ENCODE assay signal across 13 mouse cellular contexts in the genomic region with DNA sequence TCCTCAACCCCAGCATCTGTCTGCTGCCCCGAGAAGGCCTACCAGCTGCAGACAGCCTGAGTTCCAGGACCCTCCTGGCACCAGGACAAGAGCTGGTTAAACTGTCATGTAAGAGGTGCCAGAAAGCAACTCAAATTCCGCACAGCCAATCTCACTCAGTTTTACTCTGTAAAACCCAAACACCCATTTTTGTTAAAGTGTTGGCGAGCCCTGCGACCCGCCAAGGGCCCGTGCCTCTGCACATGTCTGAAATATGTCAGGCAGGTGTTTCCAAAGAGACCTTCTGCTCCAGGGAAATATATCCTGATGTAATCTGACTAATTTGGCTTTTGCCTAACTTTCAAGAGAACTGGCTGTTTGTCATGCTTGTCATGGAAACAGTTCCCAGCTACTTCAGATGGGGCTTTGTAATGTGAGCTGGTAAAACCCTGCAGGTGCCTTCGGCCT. TPM values are rescaled to one million over a fixed set of nuclear protein-coding genes. Genes with fewer than 3 reads are reported as not detected.
DNase-seq lines count a peak whose midpoint lies in the region; ATAC-seq lines count a peak whose summit lies in the region.
"Had no signal": no experiment of that assay in that cellular context is flagged by ENCODE, and none has a peak within 500 bp of the region (broad histone marks: within the 10 kb centered on the region; RNA-seq: fewer than 3 reads in every experiment).

No protein-coding gene starts in this region.

- H3K27me3 ChIP-seq in forebrain, embryonic 12.5 days, result no peaks in the 10 kb centered on the region
- H3K27me3 ChIP-seq in forebrain, embryonic 10.5 days (ENCODE audit: poor library complexity, severe bottlenecking), result no peaks in the 10 kb centered on the region
- H3K27me3 ChIP-seq in midbrain, embryonic 14.5 days (ENCODE audit: control insufficient read depth, insufficient read depth, low read length), result no peaks in the 10 kb centered on the region
- H3K27me3 ChIP-seq in midbrain, embryonic 11.5 days (ENCODE audit: control insufficient read depth, insufficient read depth, low read length), result no peaks in the 10 kb centered on the region
- H3K27me3 ChIP-seq in forebrain, embryonic 16.5 days (replicated peaks; ENCODE audit: control insufficient read depth, insufficient read depth, low read length), result no peaks in the 10 kb centered on the region
- H3K27me3 ChIP-seq in limb, embryonic 13.5 days, result no peaks in the 10 kb centered on the region
- H3K27me3 ChIP-seq: intestine, embryonic 15.5 days had no signal

- H3K4me2 ChIP-seq in forebrain, embryonic 12.5 days, result no peak overlapping the region
- H3K4me2 ChIP-seq in midbrain, embryonic 14.5 days (ENCODE audit: low read length), result no peak overlapping the region
- H3K4me2 ChIP-seq in midbrain, embryonic 11.5 days, result no peak overlapping the region
- no peak overlapping the region for H3K4me2 ChIP-seq in forebrain, embryonic 16.5 days (ENCODE audit: low read length)
- no peak overlapping the region; the same call in 1 of the 2 replicates for H3K4me2 ChIP-seq in limb, embryonic 13.5 days (replicated peaks)
- H3K4me2 ChIP-seq: intestine, embryonic 15.5 days had no signal

- no peaks in the 10 kb centered on the region for H3K9me3 ChIP-seq in forebrain, embryonic 12.5 days
- peaks cover 6% of the 10 kb centered on the region; the same call in 1 of the 2 replicates for H3K9me3 ChIP-seq in forebrain, embryonic 10.5 days
- H3K9me3 ChIP-seq in midbrain, embryonic 14.5 days (ENCODE audit: control insufficient read depth, low read length), result no peaks in the 10 kb centered on the region
- H3K9me3 ChIP-seq in midbrain, embryonic 11.5 days (ENCODE audit: control insufficient read depth, low read length), result no peaks in the 10 kb centered on the region
- no peaks in the 10 kb centered on the region for H3K9me3 ChIP-seq in forebrain, embryonic 16.5 days (ENCODE audit: control insufficient read depth, low read length)
- H3K9me3 ChIP-seq in limb, embryonic 13.5 days, result no peaks in the 10 kb centered on the region
- H3K9me3 ChIP-seq: intestine, embryonic 15.5 days had no signal

- H3K36me3 ChIP-seq in forebrain, embryonic 12.5 days (replicated peaks), result no peaks in the 10 kb centered on the region
- H3K36me3 ChIP-seq in forebrain, embryonic 10.5 days (replicated peaks), result no peaks in the 10 kb centered on the region
- no peaks in the 10 kb centered on the region for H3K36me3 ChIP-seq in midbrain, embryonic 14.5 days (ENCODE audit: control insufficient read depth, insufficient read depth, low read length)
- no peaks in the 10 kb centered on the region for H3K36me3 ChIP-seq in midbrain, embryonic 11.5 days (ENCODE audit: control insufficient read depth, insufficient read depth, low read length)
- no peaks in the 10 kb centered on the region for H3K36me3 ChIP-seq in forebrain, embryonic 16.5 days (ENCODE audit: control insufficient read depth, insufficient read depth)
- no peaks in the 10 kb centered on the region for H3K36me3 ChIP-seq in limb, embryonic 13.5 days
- H3K36me3 ChIP-seq: intestine, embryonic 15.5 days had no signal

- no peak for ATAC-seq in forebrain, embryonic 12.5 days (ENCODE audit: low FRiP score)
- no peak for ATAC-seq in midbrain, embryonic 14.5 days (ENCODE audit: low FRiP score, low TSS enrichment)
- no peak for ATAC-seq in midbrain, embryonic 11.5 days (ENCODE audit: low FRiP score)
- ATAC-seq in forebrain, embryonic 16.5 days, result peak; percentile 45; the same call in 1 of the 2 replicates
- peak; percentile 51 for ATAC-seq in limb, embryonic 13.5 days (ENCODE audit: low FRiP score, low read depth)
- ATAC-seq: intestine, embryonic 15.5 days had no signal

- H3K27ac ChIP-seq in forebrain, embryonic 12.5 days, result 0 out of 2 replicates have a peak overlapping the region, but pooled peaks have one; percentile 20
- no peak overlapping the region for H3K27ac ChIP-seq in forebrain, embryonic 10.5 days
- no peak overlapping the region for H3K27ac ChIP-seq in midbrain, embryonic 14.5 days (replicated peaks; ENCODE audit: low read depth, low read length)
- no peak overlapping the region for H3K27ac ChIP-seq in midbrain, embryonic 11.5 days (ENCODE audit: low read depth, low read length)
- H3K27ac ChIP-seq in forebrain, embryonic 16.5 days (ENCODE audit: low read length), result no peak overlapping the region
- H3K27ac ChIP-seq in limb, embryonic 13.5 days, result peak overlapping the region; percentile 55; the same call in 1 of the 2 replicates
- H3K27ac ChIP-seq: intestine, embryonic 15.5 days; left cerebral cortex, adult 2 months had no signal

- no peak for DNase-seq in forebrain, embryonic 10.5 days (ENCODE audit: extremely low spot score, low spot score)
- DNase-seq in midbrain, embryonic 14.5 days, result peak; percentile 21
- DNase-seq in midbrain, embryonic 11.5 days (ENCODE audit: low spot score, missing footprints), result no peak
- DNase-seq in thymus, adult 18-20 months, result no peak
- no peak for DNase-seq in left cerebral cortex, adult 18-20 months (ENCODE audit: low spot score in 2 of 2)
- DNase-seq: thymus, postnatal 25 days had no signal

- WGBS in forebrain, embryonic 12.5 days, result 77% methylated on average over 7 of the region's 7 CpGs
- WGBS in forebrain, embryonic 10.5 days, result 83% methylated on average over 7 of the region's 7 CpGs
- WGBS in midbrain, embryonic 14.5 days, result 81% methylated on average over 7 of the region's 7 CpGs
- 82% methylated on average over 7 of the region's 7 CpGs for WGBS in midbrain, embryonic 11.5 days
- 31% methylated on average over 7 of the region's 7 CpGs for WGBS in forebrain, embryonic 16.5 days
- WGBS in limb, embryonic 13.5 days, result 7% methylated on average over 7 of the region's 7 CpGs

- H3K4me1 ChIP-seq in forebrain, embryonic 12.5 days, result no peaks in the 10 kb centered on the region
- H3K4me1 ChIP-seq in forebrain, embryonic 10.5 days, result peaks cover 5% of the 10 kb centered on the region
- no peaks in the 10 kb centered on the region for H3K4me1 ChIP-seq in midbrain, embryonic 14.5 days (ENCODE audit: control insufficient read depth, insufficient read depth, low read length)
- no peaks in the 10 kb centered on the region for H3K4me1 ChIP-seq in midbrain, embryonic 11.5 days (ENCODE audit: control insufficient read depth, insufficient read depth, low read length)
- H3K4me1 ChIP-seq in forebrain, embryonic 16.5 days (replicated peaks; ENCODE audit: control insufficient read depth, insufficient read depth, low read length), result peaks cover 10% of the 10 kb centered on the region
- H3K4me1 ChIP-seq in limb, embryonic 13.5 days, result peaks cover 45% of the 10 kb centered on the region

- no peak overlapping the region for H3K4me3 ChIP-seq in forebrain, embryonic 12.5 days (replicated peaks)
- no peak overlapping the region for H3K4me3 ChIP-seq in forebrain, embryonic 10.5 days
- no peak overlapping the region for H3K4me3 ChIP-seq in midbrain, embryonic 14.5 days (replicated peaks; ENCODE audit: low read depth, low read length)
- no peak overlapping the region for H3K4me3 ChIP-seq in midbrain, embryonic 11.5 days (ENCODE audit: low read depth, low read length)
- no peak overlapping the region for H3K4me3 ChIP-seq in forebrain, embryonic 16.5 days (replicated peaks; ENCODE audit: low read length)
- no peak overlapping the region for H3K4me3 ChIP-seq in limb, embryonic 13.5 days
- H3K4me3 ChIP-seq: intestine, embryonic 15.5 days; left cerebral cortex, adult 2 months had no signal

- no peak overlapping the region for H3K9ac ChIP-seq in forebrain, embryonic 12.5 days
- no peak overlapping the region for H3K9ac ChIP-seq in midbrain, embryonic 14.5 days (replicated peaks; ENCODE audit: low read length)
- H3K9ac ChIP-seq in midbrain, embryonic 11.5 days (ENCODE audit: low read length), result no peak overlapping the region
- H3K9ac ChIP-seq in forebrain, embryonic 16.5 days (replicated peaks; ENCODE audit: low read depth, low read length), result no peak overlapping the region
- no peak overlapping the region for H3K9ac ChIP-seq in limb, embryonic 13.5 days
- H3K9ac ChIP-seq: intestine, embryonic 15.5 days had no signal

RNA-seq across cellular contexts. Expression of a gene that starts 23.5 kb away (rescaled TPM):
- polyA plus RNA-seq in forebrain, embryonic 12.5 days (2016; fragmentation: Nextera tagmentation; extraction: Ambion mirVana), result not detected in 2 replicates
- polyA plus RNA-seq in forebrain, embryonic 10.5 days (2016; fragmentation: Nextera tagmentation; extraction: Ambion mirVana), result not detected in 2 replicates
- polyA plus RNA-seq in midbrain, embryonic 14.5 days (2014; fragmentation: Nextera tagmentation; extraction: Ambion mirVana), result not detected in 2 replicates
- polyA plus RNA-seq in midbrain, embryonic 11.5 days (2014; fragmentation: Nextera tagmentation; extraction: Ambion mirVana), result not detected in 2 replicates
- not detected in 2 replicates for polyA plus RNA-seq in forebrain, embryonic 16.5 days (2015; fragmentation: Nextera tagmentation; extraction: Ambion mirVana)
- not detected in 2 replicates for polyA plus RNA-seq in limb, embryonic 13.5 days (2015; fragmentation: Nextera tagmentation; extraction: Ambion mirVana)
- not detected for total RNA-seq in left cerebral cortex, adult 18-20 months (2021)
- total RNA-seq: adrenal gland, adult 18-20 months; left cerebral cortex, adult 2 months; monocyte, adult 5-6 weeks had no signal
- polyA plus RNA-seq: intestine, embryonic 15.5 days had no signal

Comparison
In these comparisons a context has a peak if more than half of its experiments do, and no peak if none do; other contexts are left out.
1. ATAC-seq: peak in forebrain, embryonic 16.5 days (single experiment) and limb, embryonic 13.5 days (single experiment); none in forebrain, embryonic 12.5 days (single experiment), midbrain, embryonic 14.5 days (single experiment) and midbrain, embryonic 11.5 days (single experiment).
2. H3K27ac ChIP-seq: peak in forebrain, embryonic 12.5 days (single experiment) and limb, embryonic 13.5 days (single experiment); none in forebrain, embryonic 10.5 days (single experiment), midbrain, embryonic 14.5 days (single experiment), midbrain, embryonic 11.5 days (single experiment) and forebrain, embryonic 16.5 days (single experiment).